Mouse (Mus musculus) C2C12 (cell line): ENCODE results near the gene Trafd1. TPM values are rescaled to one million over a fixed set of nuclear protein-coding genes. Genes with fewer than 3 reads are reported as not detected.

Experiments used
- H3K27me3 ChIP-seq: one replicate; pipeline ENCODE4 v1.6.1; 2011; ENCODE audit not compliant: control insufficient read depth, insufficient read depth, insufficient read length
- H3K36me3 ChIP-seq: one replicate; pipeline ENCODE4 v1.6.1; 2011; ENCODE audit not compliant: control insufficient read depth, insufficient read depth
- H3K4me3 ChIP-seq: one replicate; pipeline ENCODE4 v1.5.1; 2011; ENCODE audit warnings: mild to moderate bottlenecking, control low read depth; ENCODE audit not compliant: poor library complexity, insufficient read depth, severe bottlenecking
- H3K79me2 ChIP-seq: one replicate; pipeline ENCODE4 v1.6.1; 2011; ENCODE audit not compliant: control insufficient read depth, insufficient read depth
- H3K79me3 ChIP-seq: one replicate; pipeline ENCODE4 v1.6.1; 2011; ENCODE audit warnings: low read depth, control low read depth
- H3ac ChIP-seq: one replicate; pipeline ENCODE3; 2011; ENCODE audit warnings: low read depth; ENCODE audit not compliant: control insufficient read depth, insufficient read length
- CEBPB ChIP-seq: IDR thresholded peaks from one replicate; pipeline ENCODE4 v1.6.1; 2011; ENCODE audit warnings: low read depth, mild to moderate bottlenecking, control low read depth, moderate library complexity
- CTCF ChIP-seq: IDR thresholded peaks from one replicate; pipeline ENCODE4 v1.5.1; 2011; ENCODE audit not compliant: control insufficient read depth, insufficient read depth, insufficient read length
- FOSL1 ChIP-seq: IDR thresholded peaks from one replicate; pipeline ENCODE4 v1.8.0; 2011; ENCODE audit warnings: mild to moderate bottlenecking, low read length; ENCODE audit not compliant: poor library complexity, insufficient read depth, severe bottlenecking
- MAX ChIP-seq: IDR thresholded peaks from one replicate; pipeline ENCODE4 v1.6.1; 2011; ENCODE audit warnings: mild to moderate bottlenecking, control low read depth
- MYOD1 ChIP-seq: IDR thresholded peaks from one replicate; pipeline ENCODE4 v1.6.1; 2011; ENCODE audit warnings: low read depth; ENCODE audit not compliant: control insufficient read depth, insufficient read length
- MYOG ChIP-seq: IDR thresholded peaks from one replicate; pipeline ENCODE4 v1.6.1; 2011; ENCODE audit not compliant: control insufficient read depth, insufficient read length; ENCODE audit errors: extremely low read depth
- USF1 ChIP-seq: IDR thresholded peaks from one replicate; pipeline ENCODE4 v1.6.1; 2011; ENCODE audit warnings: low read depth, mild to moderate bottlenecking, control low read depth, moderate library complexity
- polyA plus RNA-seq: library from polyadenylated mRNA; unstranded; fragments of >200 nt; fragmentation: generic; extraction: Trizol; gene quantifications from one replicate; pipeline ENCODE4 v1.2.1, GENCODE M21; 2012; ENCODE audit warnings: missing spikeins

The Trafd1 gene
- polyA plus RNA-seq, 1 experiment, result 19.2 TPM

DNA sequence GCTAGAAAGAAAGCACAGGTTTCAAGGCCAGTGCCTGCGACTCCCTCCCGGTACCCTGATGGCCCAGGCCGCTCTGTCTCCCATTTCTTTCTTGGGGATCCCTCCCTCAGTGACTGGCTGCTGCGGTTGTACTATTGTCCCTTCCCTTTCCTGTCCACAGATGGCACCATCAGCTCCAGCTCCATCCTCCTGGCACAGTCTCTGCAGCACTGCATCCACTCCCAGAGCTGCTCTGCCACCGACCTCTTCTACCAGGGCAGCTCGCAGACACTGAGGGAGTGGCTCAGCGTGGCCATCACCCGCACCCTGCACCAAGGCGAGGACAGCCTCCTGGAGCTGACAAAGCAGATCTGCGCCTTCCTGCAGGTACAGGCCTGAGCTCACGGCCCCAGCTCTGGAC is 42.9 kb downstream of the Trafd1 start:
- peaks cover 34% of the 10 kb centered on the region for H3K36me3 ChIP-seq
- no peaks in the 10 kb centered on the region for H3K79me3 ChIP-seq
- H3ac ChIP-seq, result no peak overlapping the region
- TF ChIP-seq CTCF (no peak), MYOG (no peak), CEBPB (no peak), FOSL1 (no peak), MAX (no peak), MYOD1 (no peak), USF1 (no peak)
- no peaks in the 10 kb centered on the region for H3K27me3 ChIP-seq
- no peak overlapping the region for H3K4me3 ChIP-seq
- no peaks in the 10 kb centered on the region for H3K79me2 ChIP-seq

DNA sequence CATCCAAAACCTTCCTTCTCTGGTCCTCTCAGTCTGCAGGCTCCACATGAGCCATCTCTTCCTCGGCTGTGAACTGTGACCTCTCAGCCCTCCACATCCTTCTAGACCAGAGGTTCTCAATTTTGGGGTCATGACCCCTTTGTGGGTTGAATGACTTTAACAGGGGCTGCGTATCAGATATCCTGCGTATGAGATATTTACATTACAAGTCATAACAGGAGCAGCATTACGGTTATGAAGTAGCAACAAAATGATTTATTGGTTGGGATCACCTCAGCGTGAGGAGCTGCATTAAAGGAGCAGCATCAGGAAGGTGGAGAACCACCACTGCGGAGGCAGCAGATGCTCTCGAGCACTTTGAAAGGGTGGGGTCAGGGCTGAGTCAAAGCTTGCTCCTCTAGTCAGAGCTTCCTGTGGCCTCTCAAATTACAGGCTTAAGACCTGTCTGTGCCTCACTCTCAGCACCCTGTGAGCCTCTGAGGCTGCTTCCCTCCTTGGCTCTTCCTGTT is 44.4 kb downstream of the Trafd1 start:
- H3K79me2 ChIP-seq, result no peaks in the 10 kb centered on the region
- no peaks in the 10 kb centered on the region for H3K79me3 ChIP-seq
- H3K36me3 ChIP-seq, result peaks cover 34% of the 10 kb centered on the region
- no peak for TF ChIP-seq FOSL1
- no peak for TF ChIP-seq CEBPB
- peak; percentile 14 for TF ChIP-seq MYOD1
- TF ChIP-seq MAX, result peak; percentile 7
- no peak overlapping the region for H3K4me3 ChIP-seq
- H3ac ChIP-seq, result no peak overlapping the region
- no peaks in the 10 kb centered on the region for H3K27me3 ChIP-seq

DNA sequence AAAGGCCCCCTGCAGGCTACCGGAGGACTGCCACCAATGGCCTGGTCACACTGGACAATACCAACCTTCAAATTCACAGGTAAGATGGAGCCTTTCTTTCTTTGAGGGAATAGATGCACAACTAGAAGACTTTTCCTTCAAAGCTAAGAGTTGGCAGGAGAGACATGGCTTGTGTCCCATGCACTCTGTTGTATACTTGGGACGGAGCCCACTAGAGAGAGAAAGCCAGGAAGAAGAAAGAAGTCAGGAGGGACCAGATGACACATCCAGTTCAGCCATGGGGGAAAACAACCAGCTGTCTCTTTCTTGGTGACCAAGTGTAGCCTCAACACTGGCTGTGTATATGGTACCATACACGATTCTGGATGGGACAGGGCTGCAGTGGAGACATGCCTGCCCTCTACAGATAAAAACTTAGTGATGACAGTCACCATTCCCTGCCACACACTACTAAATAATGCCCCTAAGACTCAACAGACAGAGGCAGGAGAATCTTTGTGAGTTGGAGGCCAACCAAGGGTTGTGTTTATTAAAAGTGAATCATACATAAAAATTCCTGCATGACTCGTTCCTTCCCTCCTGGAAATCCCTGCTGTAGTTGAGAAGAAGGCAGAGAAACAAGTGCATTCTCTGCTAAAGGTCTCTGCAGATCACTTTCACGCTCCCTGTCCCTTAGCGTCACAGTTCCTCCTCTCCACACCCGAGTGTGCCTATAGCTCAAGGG is 45.8 kb downstream of the Trafd1 start:
- Histone ChIP-seq H3K27me3 (no peaks in the 10 kb centered on the region), H3K36me3 (peaks cover 28% of the 10 kb centered on the region), H3K79me3 (no peaks in the 10 kb centered on the region), H3ac (no peak overlapping the region), H3K79me2 (no peaks in the 10 kb centered on the region), H3K4me3 (no peak overlapping the region)
- TF ChIP-seq USF1 (no peak), MYOD1 (no peak), FOSL1 (no peak), CTCF (no peak), MAX (no peak), MYOG (no peak), CEBPB (no peak)

DNA sequence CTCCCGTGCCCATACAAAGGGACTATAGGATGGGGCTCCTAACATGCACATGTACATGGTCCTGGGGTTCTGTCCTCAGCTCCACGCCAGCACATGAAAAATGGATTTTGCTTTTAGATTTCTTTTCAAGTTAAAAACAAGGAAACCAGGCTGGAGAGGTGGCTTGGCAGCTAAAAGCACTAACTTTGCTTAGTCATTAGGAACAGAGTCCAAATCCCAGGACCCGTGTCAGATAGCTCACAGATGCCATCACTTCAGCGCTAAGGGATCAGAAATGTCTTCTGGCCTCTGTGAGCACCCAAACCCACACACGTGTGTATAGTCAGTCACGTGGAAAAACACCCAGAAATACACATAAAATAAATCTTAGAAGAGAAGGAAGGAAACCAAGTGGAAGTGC is 48.7 kb downstream of the Trafd1 start:
- H3K79me2 ChIP-seq, result no peaks in the 10 kb centered on the region
- H3ac ChIP-seq, result no peak overlapping the region
- H3K79me3 ChIP-seq, result no peaks in the 10 kb centered on the region
- H3K27me3 ChIP-seq, result no peaks in the 10 kb centered on the region
- H3K4me3 ChIP-seq, result no peak overlapping the region
- H3K36me3 ChIP-seq, result peaks cover 18% of the 10 kb centered on the region
- TF ChIP-seq FOSL1, result no peak
- TF ChIP-seq MYOD1, result no peak
- no peak for TF ChIP-seq CEBPB
- TF ChIP-seq USF1, result no peak
- no peak for TF ChIP-seq MYOG
- no peak for TF ChIP-seq CTCF
- no peak for TF ChIP-seq MAX

DNA sequence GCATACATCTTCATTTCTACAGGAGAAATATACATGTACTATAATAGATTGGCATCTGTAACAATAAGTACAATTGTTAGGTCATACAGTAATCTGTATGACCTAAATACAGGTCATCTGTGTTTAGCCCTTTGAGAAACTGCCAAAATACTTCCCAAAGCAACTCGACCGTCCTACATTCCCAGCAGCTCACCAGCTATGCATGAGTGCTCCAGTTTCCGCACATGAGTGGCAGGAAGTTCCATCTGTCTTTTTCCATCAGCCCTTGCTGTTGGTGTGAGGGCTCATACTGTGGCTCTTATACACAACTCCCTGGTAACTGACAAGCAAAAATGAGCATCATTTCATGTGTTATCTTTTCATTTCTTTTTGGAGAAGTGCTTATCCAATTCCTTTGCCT is 49.4 kb downstream of the Trafd1 start:
- TF ChIP-seq CTCF (no peak), MYOD1 (peak; percentile 30)
- Histone ChIP-seq H3K36me3 (peaks cover 20% of the 10 kb centered on the region), H3K27me3 (no peaks in the 10 kb centered on the region), H3K79me3 (no peaks in the 10 kb centered on the region), H3ac (no peak overlapping the region), H3K79me2 (no peaks in the 10 kb centered on the region), H3K4me3 (no peak overlapping the region)

DNA sequence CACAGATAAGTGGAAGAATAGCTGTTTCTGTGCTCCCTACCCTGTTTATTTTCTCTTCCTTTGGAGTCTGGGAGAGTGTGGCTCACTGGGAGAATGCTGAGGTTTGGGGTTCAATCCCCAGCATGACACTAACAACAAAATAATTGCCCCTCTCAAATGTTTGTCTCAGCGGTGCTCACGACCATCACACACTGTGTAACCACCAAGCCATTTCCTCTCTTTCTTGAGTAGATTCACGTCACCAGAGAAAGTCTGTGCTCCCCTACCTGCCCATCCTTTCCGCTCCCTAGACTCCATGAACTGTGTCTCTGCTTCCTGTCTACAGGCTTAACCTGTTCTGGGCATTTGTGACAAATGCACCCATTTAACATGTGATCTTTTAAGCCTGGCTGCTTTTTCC is 50.0 kb downstream of the Trafd1 start:
- Histone ChIP-seq H3K79me3 (no peaks in the 10 kb centered on the region), H3K27me3 (no peaks in the 10 kb centered on the region), H3K79me2 (no peaks in the 10 kb centered on the region), H3K4me3 (no peak overlapping the region), H3K36me3 (peaks cover 24% of the 10 kb centered on the region), H3ac (no peak overlapping the region)
- TF ChIP-seq CEBPB, result no peak
- no peak for TF ChIP-seq FOSL1
- no peak for TF ChIP-seq MAX
- no peak for TF ChIP-seq CTCF
- no peak for TF ChIP-seq MYOD1
- TF ChIP-seq MYOG, result no peak
- no peak for TF ChIP-seq USF1
